Mouse (Mus musculus): ENCODE data around the gene Mnd1. TPM values are rescaled to one million over a fixed set of nuclear protein-coding genes. Genes with fewer than 3 reads are reported as not detected.

Gene Mnd1
- total and polyA plus RNA-seq, 2 experiments from 2014 or later, result 6.6 TPM; not detected in 1

GRCm38 (mm10) chr3:84181102-84181501 is 25.5 kb upstream of the Mnd1 start:
- ATAC-seq (ENCODE audit: insufficient read depth, low read depth) (no peak), DNase-seq (ENCODE audit: low spot score) (no peak)
- WGBS, result 55% methylated on average over 8 of the region's 8 CpGs

GRCm38 (mm10) chr3:84180304-84180703 is 24.7 kb upstream of the Mnd1 start:
- DNase-seq (ENCODE audit: low spot score), result no peak
- H3K4me2 ChIP-seq (ENCODE audit: low read depth, low read length), result no peak overlapping the region
- no peak overlapping the region for H3K4me3 ChIP-seq (ENCODE audit: low read depth, low read length)
- no peak overlapping the region for H3K9ac ChIP-seq (replicated peaks; ENCODE audit: low read depth, low read length)
- no peaks in the 10 kb centered on the region for H3K4me1 ChIP-seq (ENCODE audit: control insufficient read depth, insufficient read depth)
- peaks cover 11% of the 10 kb centered on the region; the same call in 1 of the 2 replicates for H3K36me3 ChIP-seq (replicated peaks; ENCODE audit: control insufficient read depth, insufficient read depth, low read length)
- H3K27me3 ChIP-seq (ENCODE audit: control insufficient read depth, insufficient read depth, low read length), result no peaks in the 10 kb centered on the region
- TF ChIP-seq EP300 (IDR thresholded peaks at IDR 0.05; ENCODE audit: low read depth) (no peak), CTCF (IDR thresholded peaks at IDR 0.05; ENCODE audit: low read depth) (no peak)
- H3K27ac ChIP-seq (ENCODE audit: low read depth), result no peak overlapping the region
- H3K9me3 ChIP-seq (replicated peaks; ENCODE audit: control insufficient read depth, low read length), result no peaks in the 10 kb centered on the region
- ATAC-seq (ENCODE audit: insufficient read depth, low read depth), result no peak
- 60% methylated on average over 2 of the region's 2 CpGs for WGBS

More at GRCm38 (mm10) chr3:84181102-84181501, 25.5 kb upstream of the Mnd1 start:
- H3K4me2 ChIP-seq (ENCODE audit: low read depth, low read length), result no peak overlapping the region
- H3K27me3 ChIP-seq (ENCODE audit: control insufficient read depth, insufficient read depth, low read length), result no peaks in the 10 kb centered on the region
- H3K9me3 ChIP-seq (replicated peaks; ENCODE audit: control insufficient read depth, low read length), result no peaks in the 10 kb centered on the region
- no peak overlapping the region for H3K4me3 ChIP-seq (ENCODE audit: low read depth, low read length)
- no peak overlapping the region for H3K27ac ChIP-seq (ENCODE audit: low read depth)
- peaks cover 11% of the 10 kb centered on the region; the same call in 1 of the 2 replicates for H3K36me3 ChIP-seq (replicated peaks; ENCODE audit: control insufficient read depth, insufficient read depth, low read length)
- TF ChIP-seq CTCF (IDR thresholded peaks at IDR 0.05; ENCODE audit: low read depth) (no peak), EP300 (IDR thresholded peaks at IDR 0.05; ENCODE audit: low read depth) (no peak)
- no peak overlapping the region for H3K9ac ChIP-seq (replicated peaks; ENCODE audit: low read depth, low read length)
- H3K4me1 ChIP-seq (ENCODE audit: control insufficient read depth, insufficient read depth), result no peaks in the 10 kb centered on the region

- Histone ChIP-seq H3K9ac (replicated peaks; ENCODE audit: low read depth, low read length) (no peak overlapping the region), H3K4me3 (ENCODE audit: low read depth, low read length) (no peak overlapping the region), H3K27ac (ENCODE audit: low read depth) (no peak overlapping the region), H3K27me3 (ENCODE audit: control insufficient read depth, insufficient read depth, low read length) (no peaks in the 10 kb centered on the region), H3K4me2 (ENCODE audit: low read depth, low read length) (no peak overlapping the region), H3K36me3 (replicated peaks; ENCODE audit: control insufficient read depth, insufficient read depth, low read length) (peaks cover 14% of the 10 kb centered on the region), H3K9me3 (replicated peaks; ENCODE audit: control insufficient read depth, low read length) (no peaks in the 10 kb centered on the region), H3K4me1 (ENCODE audit: control insufficient read depth, insufficient read depth) (no peaks in the 10 kb centered on the region)
- no peak for TF ChIP-seq EP300 (IDR thresholded peaks at IDR 0.05; ENCODE audit: low read depth)
- TF ChIP-seq CTCF (IDR thresholded peaks at IDR 0.05; ENCODE audit: low read depth), result no peak
- DNase-seq (ENCODE audit: low spot score), result no peak
- 53% methylated on average over 2 of the region's 2 CpGs for WGBS
- ATAC-seq (ENCODE audit: insufficient read depth, low read depth), result no peak
Measured at GRCm38 (mm10) chr3:84177834-84178233, 22.2 kb upstream of the Mnd1 start.

- Histone ChIP-seq H3K4me3 (ENCODE audit: low read depth, low read length) (no peak overlapping the region), H3K9me3 (replicated peaks; ENCODE audit: control insufficient read depth, low read length) (no peaks in the 10 kb centered on the region), H3K27me3 (ENCODE audit: control insufficient read depth, insufficient read depth, low read length) (no peaks in the 10 kb centered on the region), H3K4me2 (ENCODE audit: low read depth, low read length) (no peak overlapping the region), H3K27ac (ENCODE audit: low read depth) (no peak overlapping the region), H3K9ac (replicated peaks; ENCODE audit: low read depth, low read length) (no peak overlapping the region), H3K4me1 (ENCODE audit: control insufficient read depth, insufficient read depth) (no peaks in the 10 kb centered on the region), H3K36me3 (replicated peaks; ENCODE audit: control insufficient read depth, insufficient read depth, low read length) (peaks cover 24% of the 10 kb centered on the region)
- TF ChIP-seq CTCF (IDR thresholded peaks at IDR 0.05; ENCODE audit: low read depth) (peak; percentile 94), EP300 (IDR thresholded peaks at IDR 0.05; ENCODE audit: low read depth) (no peak)
- peak; percentile 51; the same call in 1 of the 2 replicates for ATAC-seq (ENCODE audit: insufficient read depth, low read depth)
- WGBS, result 55% methylated on average over 7 of the region's 7 CpGs
- DNase-seq (ENCODE audit: low spot score), result peak; percentile 81
Measured at GRCm38 (mm10) chr3:84175337-84176315, 20.0 kb upstream of the Mnd1 start.

- 82% methylated on average over 11 of the region's 11 CpGs for WGBS
- no peak within 1 kb of the TSS for H3K4me3 ChIP-seq (ENCODE audit: low read depth, low read length)
- no peaks in the 10 kb centered on the region for H3K9me3 ChIP-seq (replicated peaks; ENCODE audit: control insufficient read depth, low read length)
- ATAC-seq (ENCODE audit: insufficient read depth, low read depth) (no peak), DNase-seq (ENCODE audit: low spot score) (no peak)
- H3K27me3 ChIP-seq (ENCODE audit: control insufficient read depth, insufficient read depth, low read length), result no peaks in the 10 kb centered on the region
- no peak within 1 kb of the TSS for H3K27ac ChIP-seq (ENCODE audit: low read depth)
- no peak for TF ChIP-seq CTCF (IDR thresholded peaks at IDR 0.05; ENCODE audit: low read depth)
- TF ChIP-seq EP300 (IDR thresholded peaks at IDR 0.05; ENCODE audit: low read depth), result no peak
- H3K36me3 ChIP-seq (replicated peaks; ENCODE audit: control insufficient read depth, insufficient read depth, low read length), result peaks cover 24% of the 10 kb centered on the region
- H3K4me2 ChIP-seq (ENCODE audit: low read depth, low read length), result no peak within 1 kb of the TSS
- H3K4me1 ChIP-seq (ENCODE audit: control insufficient read depth, insufficient read depth), result no peaks in the 10 kb centered on the region
- no peak within 1 kb of the TSS for H3K9ac ChIP-seq (replicated peaks; ENCODE audit: low read depth, low read length)
Measured at GRCm38 (mm10) chr3:84173581-84174154, 18.1 kb upstream of the Mnd1 start, which contains the start of gene Gm6525. Gene Gm6525 (plus strand): TSS chr3:84174104.
